Mouse (Mus musculus) midbrain, postnatal 0 days (tissue): ENCODE results near the gene Axdnd1. TPM values are rescaled to one million over a fixed set of nuclear protein-coding genes. Genes with fewer than 3 reads are reported as not detected.
"Not testable (repeated sequence)": the region's sequence is repeated elsewhere in the genome, so short reads cannot be mapped to it uniquely, and the experiment has no call there.

ENCODE experiments used
- ATAC-seq: fragments of 200-750 bp; cut with Nextera tagmentation; 2 replicates; pipeline ENCODE4 v1.8.0; 2017; ENCODE audit warnings: moderate number of reproducible peaks, mild to moderate bottlenecking, moderate TSS enrichment, moderate library complexity; ENCODE audit not compliant: low FRiP score
- DNase-seq: peaks from one replicate; pipeline ENCODE4 v3.0.0-alpha.2; 2015; ENCODE audit warnings: low spot score
- H3K27ac ChIP-seq: fragments of 300-500 bp; sonication (generic); 2 replicates; pipeline ENCODE4 v1.5.1; 2014; ENCODE audit warnings: low read depth, mild to moderate bottlenecking, low read length, mixed read lengths
- H3K27me3 ChIP-seq: fragments of 300-500 bp; sonication (generic); 2 replicates; pipeline ENCODE4 v1.6.1; 2014; ENCODE audit warnings: low read length, control low read depth, mixed read lengths; ENCODE audit not compliant: insufficient read depth
- H3K36me3 ChIP-seq: fragments of 300-500 bp; sonication (generic); 2 replicates; pipeline ENCODE4 v1.6.1; 2014; ENCODE audit warnings: low read length, control low read depth, mixed read lengths; ENCODE audit not compliant: insufficient read depth
- H3K4me1 ChIP-seq: fragments of 300-500 bp; sonication (generic); 2 replicates; pipeline ENCODE4 v1.6.1; 2014; ENCODE audit warnings: mild to moderate bottlenecking, control low read depth, antibody characterized with exemption, low read length, mixed read lengths; ENCODE audit not compliant: insufficient read depth
- H3K4me2 ChIP-seq: fragments of 300-500 bp; sonication (generic); 2 replicates; pipeline ENCODE4 v1.6.1; 2014; ENCODE audit warnings: low read depth, mild to moderate bottlenecking, low read length, mixed read lengths; ENCODE audit not compliant: poor library complexity, severe bottlenecking
- H3K4me3 ChIP-seq: fragments of 300-500 bp; sonication (generic); 2 replicates; pipeline ENCODE4 v1.5.1; 2014; ENCODE audit warnings: low read depth, mild to moderate bottlenecking, low read length, moderate library complexity
- H3K9ac ChIP-seq: fragments of 300-500 bp; sonication (generic); replicated peaks from 2 replicates; pipeline ENCODE4 v1.6.1; 2014; ENCODE audit warnings: mild to moderate bottlenecking, low read length, moderate library complexity, mixed read lengths; ENCODE audit not compliant: poor library complexity, severe bottlenecking
- H3K9me3 ChIP-seq: fragments of 300-500 bp; sonication (generic); 2 replicates; pipeline ENCODE4 v1.6.1; 2016; ENCODE audit warnings: low read length, control low read depth
- CTCF ChIP-seq: IDR thresholded peaks from 2 replicates; pipeline ENCODE4 v1.5.1; 2016; ENCODE audit warnings: antibody characterized with exemption, mild to moderate bottlenecking
- WGBS: fragments of 180-500 bp; shearing (Covaris S2); extraction: QIAGEN DNeasy Blood & Tissue Kit; methylation state at CpG from one replicate; pipeline ENCODE4 v1.1.7; 2014; 5-methylcytosine and 5-hydroxymethylcytosine counted together
- polyA plus RNA-seq: library from polyadenylated mRNA; unstranded; fragments of >200 nt; fragmentation: Nextera tagmentation; extraction: Ambion mirVana; gene quantifications from 2 replicates; pipeline ENCODE4 v1.2.1, GENCODE M21; 2015
- total RNA-seq: library from RNA; depleted of rRNA; stranded (reverse); fragments of >200 nt; gene quantifications from 2 replicates; pipeline ENCODE4 v1.2.3, GENCODE M21; 2014

The Axdnd1 gene
- total and polyA plus RNA-seq, 2 experiments from 2014 or later = 0.56 TPM; not detected in 1

- DNase-seq (peak; percentile 26), ATAC-seq (no peak)
- no peak overlapping the region for H3K27ac ChIP-seq
- no peak overlapping the region for H3K4me2 ChIP-seq
- no peaks in the 10 kb centered on the region for H3K36me3 ChIP-seq
- no peak overlapping the region for H3K4me3 ChIP-seq
- H3K9ac ChIP-seq = no peak overlapping the region
- no peaks in the 10 kb centered on the region for H3K4me1 ChIP-seq
- 58% methylated on average over 4 of the region's 4 CpGs for WGBS
- H3K27me3 ChIP-seq = no peaks in the 10 kb centered on the region
- H3K9me3 ChIP-seq = 0 out of 2 replicates have a peak, but pooled peaks cover 4% of the 10 kb centered on the region
- TF ChIP-seq CTCF = peak; percentile 63
Measured at GRCm38 (mm10) chr1:156418170-156418569, 2.8 kb downstream of the Axdnd1 start.

- no peak overlapping the region for H3K4me2 ChIP-seq
- no peak overlapping the region for H3K27ac ChIP-seq
- TF ChIP-seq CTCF = no peak
- no peaks in the 10 kb centered on the region for H3K36me3 ChIP-seq
- H3K27me3 ChIP-seq = no peaks in the 10 kb centered on the region
- H3K9ac ChIP-seq = no peak overlapping the region
- DNase-seq = no peak
- no peak for ATAC-seq
- H3K9me3 ChIP-seq = no peaks in the 10 kb centered on the region
- H3K4me3 ChIP-seq = no peak overlapping the region
- WGBS = 66% methylated on average over 4 of the region's 4 CpGs
- no peaks in the 10 kb centered on the region for H3K4me1 ChIP-seq
Measured at GRCm38 (mm10) chr1:156408521-156408920, 12.4 kb downstream of the Axdnd1 start.

GRCm38 (mm10) chr1:156408004-156408403 is 13.0 kb downstream of the Axdnd1 start:
- no peak overlapping the region for H3K4me2 ChIP-seq
- 80% methylated on average over 3 of the region's 3 CpGs for WGBS
- H3K4me1 ChIP-seq = no peaks in the 10 kb centered on the region
- no peak overlapping the region for H3K27ac ChIP-seq
- H3K9ac ChIP-seq = no peak overlapping the region
- H3K27me3 ChIP-seq = no peaks in the 10 kb centered on the region
- no peaks in the 10 kb centered on the region for H3K36me3 ChIP-seq
- TF ChIP-seq CTCF = no peak
- no peak for ATAC-seq
- no peak overlapping the region for H3K4me3 ChIP-seq
- H3K9me3 ChIP-seq = no peaks in the 10 kb centered on the region
- DNase-seq = no peak

GRCm38 (mm10) chr1:156403251-156403650 is 17.7 kb downstream of the Axdnd1 start:
- DNase-seq = no peak
- TF ChIP-seq CTCF = no peak
- H3K4me1 ChIP-seq = no peaks in the 10 kb centered on the region
- no peak overlapping the region for H3K4me3 ChIP-seq
- no peaks in the 10 kb centered on the region for H3K27me3 ChIP-seq
- no peak overlapping the region for H3K27ac ChIP-seq
- no peak overlapping the region for H3K9ac ChIP-seq
- no peak overlapping the region for H3K4me2 ChIP-seq
- WGBS = 42% methylated on average over 10 of the region's 10 CpGs
- H3K9me3 ChIP-seq = no peaks in the 10 kb centered on the region
- ATAC-seq = no peak
- H3K36me3 ChIP-seq = no peaks in the 10 kb centered on the region

GRCm38 (mm10) chr1:156402491-156402890 is 18.5 kb downstream of the Axdnd1 start:
- Histone ChIP-seq H3K27me3 (no peaks in the 10 kb centered on the region), H3K4me1 (no peaks in the 10 kb centered on the region), H3K4me2 (no peak overlapping the region), H3K4me3 (no peak overlapping the region), H3K9ac (no peak overlapping the region), H3K9me3 (no peaks in the 10 kb centered on the region), H3K27ac (no peak overlapping the region), H3K36me3 (no peaks in the 10 kb centered on the region)
- DNase-seq = no peak
- ATAC-seq = no peak
- TF ChIP-seq CTCF = no peak
- WGBS = 65% methylated on average over 2 of the region's 2 CpGs

GRCm38 (mm10) chr1:156400159-156400558 is 20.8 kb downstream of the Axdnd1 start:
- ATAC-seq, H3K36me3 ChIP-seq, H3K27ac ChIP-seq, H3K27me3 ChIP-seq, H3K4me1 ChIP-seq, H3K4me2 ChIP-seq, H3K9ac ChIP-seq, H3K9me3 ChIP-seq, DNase-seq, H3K4me3 ChIP-seq: not testable (repeated sequence)
- 92% methylated on average over 3 of the region's 3 CpGs for WGBS
